Mouse (Mus musculus): ENCODE data around the gene Chuk.

DNA sequence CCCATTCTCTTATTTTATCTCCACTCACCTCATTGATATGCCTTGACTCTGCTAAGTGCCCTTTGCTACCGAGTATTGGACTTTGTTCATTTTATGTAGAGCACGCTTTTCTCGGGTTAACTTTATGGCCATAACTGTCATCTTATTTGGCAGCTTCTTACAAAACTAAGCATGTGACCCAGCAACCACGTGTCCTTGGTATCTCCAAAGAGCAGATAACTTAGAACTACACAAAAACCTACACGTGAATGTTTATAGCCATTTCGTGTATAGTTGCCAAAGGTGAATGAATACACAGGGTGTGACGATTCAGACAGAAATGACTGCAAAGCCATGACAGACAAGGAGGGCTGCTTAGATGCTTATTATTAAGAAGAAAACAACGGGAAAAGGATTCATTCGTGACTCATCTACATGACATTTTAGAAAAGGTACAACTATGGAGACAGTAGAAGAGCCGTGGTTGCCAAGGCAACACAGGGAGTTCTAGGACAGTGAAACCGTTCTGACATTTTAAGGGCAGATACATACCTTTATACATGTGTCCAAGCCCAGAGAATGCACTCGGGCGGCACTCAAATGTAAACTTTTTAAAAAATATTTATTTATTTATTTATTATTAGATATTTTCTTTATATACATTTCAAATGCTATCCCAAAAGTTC is 82.2 kb downstream of the Chuk start:
- TF ChIP-seq CTCF (IDR thresholded peaks at IDR 0.05; ENCODE audit: low read depth, low read length) (no peak), GATA1 (IDR thresholded peaks at IDR 0.05; ENCODE audit: borderline replicate concordance, low read length) (no peak), POLR2AphosphoS5 (IDR thresholded peaks at IDR 0.05; ENCODE audit: insufficient replicate concordance, low read depth, low read length) (no peak), TAL1 (conservative IDR thresholded peaks at IDR 0.05; ENCODE audit: low read depth, low read length) (no peak)
